Mouse (Mus musculus): ENCODE measurements at regions not wholly inside any gene's neighbourhood (a gene's known extent, or its start where the extent isn't known, plus 50 kb on each side); places are given as distances from the start of the nearest gene placed in this dataset.

- in situ Hi-C loops (cut with MboI, MseI): no loop called here
These were observed 848.1 kb upstream of the A1bg start for GRCm38 (mm10) chr15:61770721-61771542.

- in situ Hi-C loops (cut with MboI, MseI): no loop called here
These were observed 843.8 kb upstream of the A1bg start for GRCm38 (mm10) chr15:61766544-61767094.

- in situ Hi-C loops (cut with MboI, MseI): no loop called here
These were observed 831.0 kb upstream of the A1bg start for GRCm38 (mm10) chr15:61753802-61754201.

- in situ Hi-C loops (cut with MboI, MseI): no loop called here
These were observed 800.9 kb upstream of the A1bg start for GRCm38 (mm10) chr15:61723696-61724095.

GRCm38 (mm10) chr15:61718486-61718885, 795.7 kb upstream of the A1bg start:
- in situ Hi-C loops (cut with MboI, MseI): no loop called here

- in situ Hi-C loops (cut with MboI, MseI): no loop called here
These were observed 794.4 kb upstream of the A1bg start for GRCm38 (mm10) chr15:61717216-61717615.

- in situ Hi-C loops (cut with MboI, MseI): no loop called here
These were observed 791.1 kb upstream of the A1bg start for GRCm38 (mm10) chr15:61713953-61714352.

- in situ Hi-C loops (cut with MboI, MseI): no loop called here
These were observed 786.1 kb upstream of the A1bg start for GRCm38 (mm10) chr15:61708928-61709327.

GRCm38 (mm10) chr15:61707952-61708351, 785.1 kb upstream of the A1bg start:
- in situ Hi-C loops (cut with MboI, MseI): no loop called here

- in situ Hi-C loops (cut with MboI, MseI): no loop called here
These were observed 769.9 kb upstream of the A1bg start for GRCm38 (mm10) chr15:61692679-61693078.

GRCm38 (mm10) chr15:61690425-61690824, 767.6 kb upstream of the A1bg start:
- in situ Hi-C loops (cut with MboI, MseI): no loop called here

GRCm38 (mm10) chr15:61689776-61690397, 767.1 kb upstream of the A1bg start:
- in situ Hi-C loops (cut with MboI, MseI): no loop called here

- in situ Hi-C loops (cut with MboI, MseI): no loop called here
These were observed 760.2 kb upstream of the A1bg start for GRCm38 (mm10) chr15:61682968-61683367.

GRCm38 (mm10) chr15:61670556-61670955, 747.7 kb upstream of the A1bg start:
- in situ Hi-C loops (cut with MboI, MseI): no loop called here

- in situ Hi-C loops (cut with MboI, MseI): no loop called here
These were observed 737.8 kb upstream of the A1bg start for GRCm38 (mm10) chr15:61660581-61660980.

- in situ Hi-C loops (cut with MboI, MseI): no loop called here
These were observed 734.1 kb upstream of the A1bg start for GRCm38 (mm10) chr15:61656951-61657350.

- in situ Hi-C loops (cut with MboI, MseI): no loop called here
These were observed 732.0 kb upstream of the A1bg start for GRCm38 (mm10) chr15:61654846-61655245.

- in situ Hi-C loops (cut with MboI, MseI): no loop called here
These were observed 731.0 kb upstream of the A1bg start for GRCm38 (mm10) chr15:61653853-61654252.

- in situ Hi-C loops (cut with MboI, MseI): no loop called here
These were observed 696.1 kb upstream of the A1bg start for GRCm38 (mm10) chr15:61618638-61619500.

- in situ Hi-C loops (cut with MboI, MseI): no loop called here
These were observed 687.9 kb upstream of the A1bg start for GRCm38 (mm10) chr15:61610662-61611061.

GRCm38 (mm10) chr15:61609656-61610055, 686.8 kb upstream of the A1bg start:
- in situ Hi-C loops (cut with MboI, MseI): no loop called here

GRCm38 (mm10) chr15:61608301-61608731, 685.5 kb upstream of the A1bg start:
- in situ Hi-C loops (cut with MboI, MseI): no loop called here
